Mouse (Mus musculus): ENCODE measurements around the gene Anks4b. TPM values are rescaled to one million over a fixed set of nuclear protein-coding genes. Genes with fewer than 3 reads are reported as not detected.

Gene Anks4b
- not detected in 2 replicates for polyA plus RNA-seq (2015; fragmentation: Nextera tagmentation; extraction: Ambion mirVana)

DNA sequence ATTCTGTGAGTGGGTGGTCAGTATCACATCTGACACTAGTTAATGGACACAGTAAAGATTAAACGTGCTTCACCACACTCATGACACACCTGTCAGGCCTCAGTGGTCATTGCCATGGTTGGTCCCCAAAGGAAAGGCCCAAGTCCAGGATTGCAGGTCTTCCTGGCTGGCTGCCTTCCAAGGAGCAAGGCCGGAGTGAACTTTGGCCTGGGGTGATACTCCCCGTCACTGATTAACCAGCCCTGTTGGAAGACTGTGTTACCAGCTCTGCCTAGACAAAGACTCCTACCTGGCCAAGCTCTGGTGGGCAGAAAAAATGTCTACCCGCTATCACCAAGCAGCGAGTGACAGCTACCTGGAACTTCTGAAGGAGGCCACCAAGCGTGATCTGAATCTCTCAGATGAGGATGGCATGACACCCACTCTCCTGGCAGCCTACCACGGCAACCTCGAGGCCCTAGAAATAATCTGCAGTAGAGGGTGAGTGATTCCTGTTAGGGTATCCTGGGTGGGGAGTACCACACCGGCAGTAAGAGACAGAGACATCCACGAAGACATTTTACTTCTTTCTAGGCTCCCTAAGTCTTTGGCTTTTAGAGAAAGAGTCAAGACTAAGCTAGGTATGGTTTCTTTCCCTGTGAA is at the start of gene Anks4b:
Gene Anks4b (plus strand): TSS at position 256 of the 642 bp plus-strand sequence.
- H3K36me3 ChIP-seq (replicated peaks) = no peaks in the 10 kb centered on the region
- H3K4me2 ChIP-seq = no peak within 1 kb of the TSS
- ATAC-seq (replicated peaks) = no peak
- WGBS = 87% methylated on average over 10 of the region's 10 CpGs
- H3K4me3 ChIP-seq = no peak within 1 kb of the TSS
- no peaks in the 10 kb centered on the region for H3K27me3 ChIP-seq (replicated peaks)
- no peak within 1 kb of the TSS for H3K9ac ChIP-seq
- H3K27ac ChIP-seq = no peak within 1 kb of the TSS
- no peaks in the 10 kb centered on the region for H3K9me3 ChIP-seq
- H3K4me1 ChIP-seq = no peaks in the 10 kb centered on the region

DNA sequence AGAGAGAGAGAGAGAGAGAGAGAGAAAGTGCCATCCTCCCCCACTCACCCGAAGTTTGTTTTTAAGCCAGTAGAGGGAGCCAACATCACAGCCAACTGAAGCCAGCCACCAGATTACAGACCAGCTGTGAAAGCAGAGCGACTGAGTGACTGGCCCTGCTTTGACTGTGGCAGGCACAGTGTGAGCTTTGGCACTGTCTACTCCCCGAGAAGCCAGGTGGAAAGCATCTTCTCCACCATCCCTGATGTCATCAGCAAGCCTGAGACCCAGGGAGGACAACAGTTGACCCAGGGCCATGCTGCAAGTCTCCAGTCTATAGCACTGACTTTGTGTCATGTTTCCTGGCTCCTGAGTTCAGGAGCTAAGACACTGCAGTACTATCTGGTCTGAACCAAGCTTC is 48.8 kb upstream of the Anks4b start:
- H3K36me3 ChIP-seq (replicated peaks) = no peaks in the 10 kb centered on the region
- no peak overlapping the region for H3K4me3 ChIP-seq
- no peak overlapping the region for H3K4me2 ChIP-seq
- WGBS = 0% methylated on average over 3 of the region's 3 CpGs
- H3K4me1 ChIP-seq = no peaks in the 10 kb centered on the region
- no peak overlapping the region for H3K9ac ChIP-seq
- peak; percentile 93 for ATAC-seq (replicated peaks)
- no peaks in the 10 kb centered on the region for H3K9me3 ChIP-seq
- H3K27me3 ChIP-seq (replicated peaks) = no peaks in the 10 kb centered on the region
- no peak overlapping the region for H3K27ac ChIP-seq

DNA sequence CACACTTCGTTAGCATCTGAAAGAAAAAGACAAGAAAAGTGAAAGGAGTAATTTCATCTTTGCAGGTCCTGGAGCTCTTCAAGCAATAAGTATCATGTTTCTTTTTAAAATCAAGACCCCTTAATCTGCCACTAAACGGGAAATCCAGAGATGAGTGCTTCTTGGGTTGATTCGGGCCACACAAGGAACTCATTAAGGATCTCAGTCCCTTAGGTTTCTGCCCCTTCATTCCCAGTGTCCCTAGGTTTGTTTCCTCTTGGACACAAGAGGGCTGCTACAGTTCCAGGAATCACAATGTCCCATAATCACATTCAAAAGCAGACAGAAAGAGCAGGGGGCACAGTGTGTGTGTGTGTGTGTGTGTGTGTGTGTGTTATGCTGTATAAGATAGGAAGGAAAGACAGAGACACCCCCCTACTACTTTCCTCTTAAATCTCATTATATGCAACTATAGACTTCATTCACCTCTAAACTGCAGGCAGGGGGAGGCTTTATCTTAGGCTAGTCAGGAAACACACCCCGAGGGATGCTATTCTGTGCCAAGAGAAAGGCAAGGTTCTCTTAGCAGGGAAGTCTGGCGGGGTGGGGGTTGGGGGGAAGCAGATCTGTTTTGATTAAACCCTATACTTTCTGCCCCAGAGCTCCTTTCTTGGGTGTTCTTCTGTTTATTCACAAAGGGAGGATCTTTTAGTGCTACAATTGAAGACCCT is 46.5 kb upstream of the Anks4b start:
- Histone ChIP-seq H3K9ac (no peak overlapping the region), H3K4me3 (no peak overlapping the region), H3K9me3 (no peaks in the 10 kb centered on the region), H3K4me1 (no peaks in the 10 kb centered on the region), H3K27me3 (replicated peaks) (no peaks in the 10 kb centered on the region), H3K36me3 (replicated peaks) (no peaks in the 10 kb centered on the region), H3K27ac (no peak overlapping the region), H3K4me2 (no peak overlapping the region)
- no peak for ATAC-seq (replicated peaks)
- WGBS = 16% methylated on average over 5 of the region's 5 CpGs

DNA sequence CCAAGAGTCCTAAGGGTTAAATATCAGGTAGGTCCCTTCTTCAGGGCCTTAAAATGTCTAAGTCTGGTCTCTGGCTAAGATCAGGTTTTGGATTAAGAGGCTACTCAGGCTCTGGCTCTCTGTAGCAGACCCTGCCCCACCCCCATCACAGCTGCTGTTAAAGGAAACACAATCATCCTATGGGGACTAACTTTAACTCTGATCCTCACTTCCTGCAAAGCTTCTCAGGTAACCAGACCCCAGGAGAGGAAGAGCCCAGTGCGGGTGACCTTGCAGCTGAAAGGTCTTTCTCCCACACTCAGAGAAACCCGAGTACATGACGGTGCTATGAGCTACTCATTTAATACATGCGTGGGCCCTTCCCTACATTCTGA is 46.0 kb upstream of the Anks4b start:
- no peak overlapping the region for H3K9ac ChIP-seq

DNA sequence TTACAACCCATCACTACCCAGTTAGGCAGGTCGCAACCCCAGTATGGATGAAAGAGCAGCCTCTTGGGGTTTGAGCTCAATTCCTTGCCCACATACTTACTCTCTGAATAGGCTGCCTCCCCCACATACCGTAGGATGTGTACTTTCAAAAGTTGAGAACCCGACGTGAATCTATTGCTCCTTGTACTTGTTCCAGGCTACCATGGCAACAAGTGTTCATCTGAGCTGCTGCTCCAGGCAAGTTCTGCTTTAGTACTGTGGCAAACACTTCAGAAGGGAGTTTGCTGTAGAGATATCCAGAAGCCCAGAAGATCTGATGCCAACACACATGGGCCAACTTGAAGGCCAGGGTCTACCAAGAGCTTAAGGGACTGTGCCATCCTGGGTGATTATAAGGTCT is 44.7 kb upstream of the Anks4b start:
- Histone ChIP-seq H3K4me3 (no peak overlapping the region), H3K27ac (no peak overlapping the region), H3K9ac (no peak overlapping the region), H3K4me1 (no peaks in the 10 kb centered on the region), H3K27me3 (replicated peaks) (no peaks in the 10 kb centered on the region), H3K4me2 (no peak overlapping the region), H3K9me3 (no peaks in the 10 kb centered on the region), H3K36me3 (replicated peaks) (no peaks in the 10 kb centered on the region)
- 50% methylated on average over 4 of the region's 4 CpGs for whole genome bisulfite sequencing
- no peak for ATAC-seq (replicated peaks)

More for the DNA sequence above, 46.0 kb upstream of the Anks4b start:
- Histone ChIP-seq H3K36me3 (replicated peaks) (no peaks in the 10 kb centered on the region), H3K4me1 (no peaks in the 10 kb centered on the region), H3K4me2 (no peak overlapping the region), H3K27ac (no peak overlapping the region), H3K27me3 (replicated peaks) (no peaks in the 10 kb centered on the region), H3K4me3 (no peak overlapping the region), H3K9me3 (no peaks in the 10 kb centered on the region)
- ATAC-seq (replicated peaks) = no peak
- 55% methylated on average over 4 of the region's 4 CpGs for WGBS

DNA sequence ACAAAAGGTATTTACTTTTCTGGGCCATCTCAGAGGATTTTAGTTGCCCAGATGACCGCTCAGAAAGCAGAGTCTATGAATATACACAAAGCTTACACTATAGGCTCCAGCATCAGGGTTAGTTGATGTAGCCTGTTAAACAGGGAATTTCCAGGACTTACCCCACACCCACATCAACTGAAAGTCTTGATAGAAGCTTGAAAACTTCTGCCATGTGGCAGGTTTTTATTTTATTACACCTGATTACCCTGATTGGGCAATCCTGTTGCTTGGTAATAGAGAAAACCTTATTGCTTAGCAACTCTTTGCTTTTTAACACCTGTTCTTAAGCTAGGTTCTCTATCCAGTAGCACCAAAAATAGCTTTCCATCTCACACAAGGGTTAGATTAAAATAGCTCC is 30.9 kb upstream of the Anks4b start:
- no peak overlapping the region for H3K4me3 ChIP-seq
- H3K36me3 ChIP-seq (replicated peaks) = no peaks in the 10 kb centered on the region
- no peaks in the 10 kb centered on the region for H3K27me3 ChIP-seq (replicated peaks)
- ATAC-seq (replicated peaks) = no peak
- no peaks in the 10 kb centered on the region for H3K9me3 ChIP-seq
- WGBS = 83% methylated on average over 1 of the region's 1 CpGs
- H3K27ac ChIP-seq = no peak overlapping the region
- no peaks in the 10 kb centered on the region for H3K4me1 ChIP-seq
- H3K4me2 ChIP-seq = no peak overlapping the region
- no peak overlapping the region for H3K9ac ChIP-seq

DNA sequence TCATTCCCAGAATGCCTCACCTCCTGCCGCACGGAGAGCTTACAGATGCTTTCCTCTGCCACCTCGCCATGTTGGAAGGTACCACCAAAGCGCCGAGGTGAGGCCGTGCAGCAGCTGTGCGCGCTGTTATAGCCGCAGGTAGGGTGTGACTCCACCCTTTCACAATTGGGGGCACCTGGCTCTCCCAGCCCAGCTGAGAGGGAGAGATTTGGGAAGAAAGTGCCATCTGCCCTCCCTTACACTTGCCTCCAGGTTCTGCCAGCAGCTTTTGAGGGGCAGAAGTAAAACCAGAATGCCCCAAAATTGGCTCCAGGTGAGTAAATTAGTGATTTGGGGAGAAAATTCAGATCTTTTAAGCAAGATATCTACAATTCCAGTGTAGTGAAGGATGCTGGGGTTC is 28.5 kb upstream of the Anks4b start, which contains the start of gene Zp2:
Gene Zp2 (minus strand): TSS at position 101 of the 400 bp plus-strand sequence.
- Histone ChIP-seq H3K4me2 (no peak within 1 kb of the TSS), H3K4me3 (no peak within 1 kb of the TSS), H3K27ac (no peak within 1 kb of the TSS), H3K36me3 (replicated peaks) (no peaks in the 10 kb centered on the region), H3K9ac (no peak within 1 kb of the TSS), H3K27me3 (replicated peaks) (no peaks in the 10 kb centered on the region), H3K9me3 (no peaks in the 10 kb centered on the region), H3K4me1 (no peaks in the 10 kb centered on the region)
- ATAC-seq (replicated peaks) = no peak
- 80% methylated on average over 9 of the region's 9 CpGs for WGBS

DNA sequence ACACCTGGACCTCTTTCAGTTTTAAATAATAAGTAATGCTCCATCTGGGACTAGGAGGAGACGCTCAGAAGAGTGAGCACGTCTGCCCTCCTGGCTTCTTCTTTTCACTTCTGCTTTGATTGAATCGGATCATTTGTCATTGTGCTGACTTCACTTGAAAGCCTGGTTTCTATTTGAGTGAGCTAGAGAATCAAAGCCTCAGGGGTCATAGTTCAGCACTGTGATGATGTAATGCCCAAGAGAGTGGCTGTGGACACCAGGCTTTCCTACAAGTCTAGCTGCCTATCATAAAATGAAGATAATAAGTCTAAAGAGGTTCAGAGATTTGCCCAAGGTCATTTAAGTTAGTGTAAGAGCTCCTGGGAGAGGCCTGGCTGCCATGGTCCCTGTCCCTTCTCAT is 23.4 kb upstream of the Anks4b start:
- H3K36me3 ChIP-seq (replicated peaks) = no peaks in the 10 kb centered on the region
- H3K4me2 ChIP-seq = no peak overlapping the region
- no peaks in the 10 kb centered on the region for H3K9me3 ChIP-seq
- ATAC-seq (replicated peaks) = no peak
- no peaks in the 10 kb centered on the region for H3K27me3 ChIP-seq (replicated peaks)
- 13% methylated on average over 3 of the region's 3 CpGs for WGBS
- H3K4me3 ChIP-seq = no peak overlapping the region
- H3K4me1 ChIP-seq = no peaks in the 10 kb centered on the region
- no peak overlapping the region for H3K27ac ChIP-seq
- no peak overlapping the region for H3K9ac ChIP-seq

DNA sequence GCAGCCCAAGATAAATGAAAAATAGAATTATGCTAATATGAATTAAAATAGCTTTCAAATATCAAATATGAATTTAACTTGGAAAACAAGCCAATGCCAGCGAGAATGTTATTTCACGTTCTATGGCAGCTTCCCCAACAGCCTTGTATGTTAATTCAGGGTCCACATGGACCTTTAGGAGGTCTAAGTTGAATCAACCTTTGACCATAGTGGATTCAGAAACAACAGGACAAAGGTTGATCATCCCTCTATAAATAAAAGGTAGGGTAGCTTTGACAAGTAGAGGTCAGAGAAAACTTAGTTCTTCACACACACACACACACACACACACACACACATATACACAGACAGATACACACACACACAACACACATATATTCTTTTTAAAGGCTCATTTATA is 22.8 kb upstream of the Anks4b start:
- ATAC-seq (replicated peaks) = no peak
- Histone ChIP-seq H3K4me3 (no peak overlapping the region), H3K4me1 (no peaks in the 10 kb centered on the region), H3K27ac (no peak overlapping the region), H3K4me2 (no peak overlapping the region), H3K27me3 (replicated peaks) (no peaks in the 10 kb centered on the region), H3K9ac (no peak overlapping the region), H3K36me3 (replicated peaks) (no peaks in the 10 kb centered on the region), H3K9me3 (no peaks in the 10 kb centered on the region)
- WGBS = 89% methylated on average over 2 of the region's 2 CpGs

DNA sequence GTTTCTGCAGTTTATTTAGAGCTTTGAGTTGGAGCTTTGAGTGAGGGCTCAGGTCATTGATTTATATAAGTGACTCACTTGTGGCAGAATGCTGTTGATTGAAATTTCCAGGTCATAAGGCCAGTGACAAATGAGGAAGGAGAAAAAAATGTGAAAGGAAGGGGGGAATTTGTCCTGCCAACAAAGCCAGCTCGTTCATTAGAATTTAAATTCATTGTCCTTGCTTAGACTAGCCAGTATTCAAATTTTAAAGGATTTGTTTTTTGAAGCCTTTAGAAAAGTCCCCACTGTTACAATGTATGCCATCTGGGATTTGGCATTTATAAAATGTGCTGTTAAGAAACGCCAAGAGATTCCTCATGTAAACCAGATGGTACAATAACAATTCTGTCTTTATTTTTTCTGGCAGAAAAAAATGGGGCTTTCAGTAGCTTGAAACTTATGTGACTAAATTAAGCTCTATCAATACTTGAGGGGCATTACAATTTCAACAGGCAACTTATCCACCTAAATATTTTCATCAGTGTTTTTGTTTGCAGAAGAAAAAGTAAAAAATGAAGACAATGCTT is 16.7 kb upstream of the Anks4b start:
- H3K36me3 ChIP-seq (replicated peaks) = no peaks in the 10 kb centered on the region
- 15% methylated on average over 2 of the region's 2 CpGs for WGBS
- no peak overlapping the region for H3K27ac ChIP-seq
- H3K9ac ChIP-seq = no peak overlapping the region
- peaks cover 12% of the 10 kb centered on the region; the same call in 1 of the 2 replicates for H3K4me1 ChIP-seq
- no peak overlapping the region for H3K4me3 ChIP-seq
- H3K9me3 ChIP-seq = no peaks in the 10 kb centered on the region
- no peak for ATAC-seq (replicated peaks)
- H3K27me3 ChIP-seq (replicated peaks) = peaks cover 4% of the 10 kb centered on the region; the same call in 1 of the 2 replicates
- no peak overlapping the region for H3K4me2 ChIP-seq

DNA sequence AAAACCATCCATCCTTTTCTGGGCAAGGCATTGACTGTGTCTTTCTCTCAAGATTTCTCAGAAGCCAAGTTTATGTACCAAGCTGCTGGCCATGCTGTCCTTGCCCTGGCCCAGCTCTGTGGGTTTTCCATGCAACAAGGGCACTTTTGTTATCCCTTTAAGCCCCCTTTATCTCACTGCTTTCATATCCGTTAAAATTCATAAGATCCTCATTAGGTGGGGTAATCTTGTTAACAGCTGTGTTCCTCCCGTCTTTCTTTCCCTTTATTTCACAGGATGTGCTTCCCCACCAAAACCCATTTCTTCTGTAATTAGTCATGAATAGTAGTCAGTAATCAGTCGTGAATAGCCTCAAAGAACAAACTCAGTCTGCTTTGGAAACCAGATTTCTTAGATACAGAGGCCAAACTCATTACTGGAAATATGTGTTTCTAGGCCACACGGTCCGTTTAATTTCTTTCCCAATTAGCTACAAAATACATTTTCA is 16.0 kb upstream of the Anks4b start:
- peaks cover 4% of the 10 kb centered on the region; the same call in 1 of the 2 replicates for H3K27me3 ChIP-seq (replicated peaks)
- H3K36me3 ChIP-seq (replicated peaks) = no peaks in the 10 kb centered on the region
- no peak overlapping the region for H3K4me3 ChIP-seq
- H3K27ac ChIP-seq = no peak overlapping the region
- no peaks in the 10 kb centered on the region for H3K9me3 ChIP-seq
- H3K4me2 ChIP-seq = no peak overlapping the region
- peak; percentile 78 for ATAC-seq (replicated peaks)
- no peak overlapping the region for H3K9ac ChIP-seq
- 17% methylated on average over 5 of the region's 5 CpGs for WGBS
- peaks cover 12% of the 10 kb centered on the region; the same call in 1 of the 2 replicates for H3K4me1 ChIP-seq

DNA sequence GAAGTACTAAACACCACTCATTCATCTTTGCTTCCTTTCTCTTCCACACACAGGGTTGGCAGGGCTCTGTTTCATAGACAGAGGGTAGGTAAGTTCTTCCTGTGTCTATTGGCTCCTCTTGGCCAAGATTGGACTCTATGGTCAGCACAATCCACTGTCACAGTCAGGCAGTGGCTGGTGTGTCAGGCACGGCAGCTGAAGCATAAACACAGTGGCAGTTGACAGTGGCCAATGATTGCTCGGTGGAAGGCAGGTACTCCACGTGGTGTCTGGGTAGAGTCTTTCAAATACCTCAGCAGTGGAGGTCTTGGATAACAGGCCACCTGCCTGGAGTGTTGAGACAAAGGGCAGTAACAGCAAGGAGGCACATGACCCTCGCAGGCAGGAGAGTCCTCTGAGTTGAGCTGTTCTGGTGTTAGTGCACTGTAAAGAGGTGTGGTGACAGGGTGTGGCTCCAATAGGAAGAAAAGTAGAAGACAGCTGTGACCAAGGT is 15.5 kb upstream of the Anks4b start:
- peaks cover 12% of the 10 kb centered on the region; the same call in 1 of the 2 replicates for H3K4me1 ChIP-seq
- no peaks in the 10 kb centered on the region for H3K9me3 ChIP-seq
- no peak overlapping the region for H3K4me2 ChIP-seq
- no peak overlapping the region for H3K9ac ChIP-seq
- WGBS = 29% methylated on average over 4 of the region's 4 CpGs
- H3K27me3 ChIP-seq (replicated peaks) = peaks cover 4% of the 10 kb centered on the region; the same call in 1 of the 2 replicates
- H3K36me3 ChIP-seq (replicated peaks) = no peaks in the 10 kb centered on the region
- H3K27ac ChIP-seq = no peak overlapping the region
- H3K4me3 ChIP-seq = no peak overlapping the region
- ATAC-seq (replicated peaks) = peak; percentile 62; the same call in 1 of the 2 replicates

Measured in midbrain, embryonic 15.5 days (tissue).